Mouse (Mus musculus): ENCODE data around the gene Slc17a3.

- no peak for TF ChIP-seq CTCF (IDR thresholded peaks at IDR 0.05; ENCODE audit: borderline replicate concordance, extremely low read depth, insufficient read depth, insufficient read length)
- no peak for TF ChIP-seq POLR2A (IDR thresholded peaks at IDR 0.05; ENCODE audit: borderline replicate concordance, extremely low read depth, insufficient read depth, insufficient read length, poor library complexity, severe bottlenecking)
These were observed 27.8 kb downstream of the Slc17a3 start for GRCm38 (mm10) chr13:23867000-23867399.

Measured in brain, embryonic 14.5 days (tissue).